Mouse (Mus musculus): ENCODE measurements around the gene Col28a1.

GRCm38 (mm10) chr6:8148916-8149315 is 43.5 kb downstream of the Col28a1 start:
- TF ChIP-seq POLR2A (IDR thresholded peaks at IDR 0.05; ENCODE audit: borderline replicate concordance, extremely low read depth, low read depth, low read length) (no peak), CTCF (IDR thresholded peaks at IDR 0.05; ENCODE audit: insufficient read depth, low read length) (no peak)
